Mouse (Mus musculus) midbrain, embryonic 11.5 days (tissue): ENCODE results near the gene Ggt6. TPM values are rescaled to one million over a fixed set of nuclear protein-coding genes. Genes with fewer than 3 reads are reported as not detected.

ENCODE experiments used
- ATAC-seq: fragments of 200-750 bp; cut with Nextera tagmentation; 2 replicates; pipeline ENCODE4 v1.8.0; 2017; ENCODE audit warnings: moderate TSS enrichment, moderate library complexity; ENCODE audit not compliant: low FRiP score
- DNase-seq: peaks from one replicate; pipeline ENCODE4 v3.0.0; 2015; ENCODE audit warnings: low spot score; ENCODE audit errors: missing footprints
- H3K27ac ChIP-seq: fragments of 300-500 bp; sonication (generic); 2 replicates; pipeline ENCODE4 v1.5.1; 2014; ENCODE audit warnings: low read depth, low read length
- H3K27me3 ChIP-seq: fragments of 300-500 bp; sonication (generic); 2 replicates; pipeline ENCODE4 v1.6.1; 2014; ENCODE audit warnings: mild to moderate bottlenecking, low read length, moderate library complexity, mixed read lengths; ENCODE audit not compliant: control insufficient read depth, insufficient read depth
- H3K36me3 ChIP-seq: fragments of 300-500 bp; sonication (generic); 2 replicates; pipeline ENCODE4 v1.6.1; 2014; ENCODE audit warnings: mild to moderate bottlenecking, low read length, moderate library complexity, mixed read lengths; ENCODE audit not compliant: control insufficient read depth, insufficient read depth
- H3K4me1 ChIP-seq: fragments of 300-500 bp; sonication (generic); 2 replicates; pipeline ENCODE4 v1.6.1; 2014; ENCODE audit warnings: low read length; ENCODE audit not compliant: control insufficient read depth, insufficient read depth
- H3K4me2 ChIP-seq: fragments of 300-500 bp; sonication (generic); 2 replicates; pipeline ENCODE4 v1.6.1; 2014; ENCODE audit warnings: mild to moderate bottlenecking, moderate library complexity
- H3K4me3 ChIP-seq: fragments of 300-500 bp; sonication (generic); 2 replicates; pipeline ENCODE4 v1.5.1; 2014; ENCODE audit warnings: low read depth, low read length
- H3K9ac ChIP-seq: fragments of 300-500 bp; sonication (generic); 2 replicates; pipeline ENCODE4 v1.6.1; 2014; ENCODE audit warnings: low read length
- H3K9me3 ChIP-seq: fragments of 300-500 bp; sonication (generic); 2 replicates; pipeline ENCODE4 v1.6.1; 2016; ENCODE audit warnings: low read length; ENCODE audit not compliant: control insufficient read depth
- WGBS: fragments of 180-500 bp; shearing (Covaris S2); extraction: QIAGEN DNeasy Blood & Tissue Kit; methylation state at CpG from one replicate; pipeline ENCODE4 v1.1.7; 2014; 5-methylcytosine and 5-hydroxymethylcytosine counted together
- polyA plus RNA-seq: library from polyadenylated mRNA; unstranded; fragments of >200 nt; fragmentation: Nextera tagmentation; extraction: Ambion mirVana; gene quantifications from 2 replicates; pipeline ENCODE4 v1.2.1, GENCODE M21; 2014

The Ggt6 gene
- polyA plus RNA-seq, 1 experiment from 2014 or later, result not detected

GRCm38 (mm10) chr11:72474926-72475325 lies 39.6 kb downstream of the Ggt6 start:
- no peak overlapping the region for H3K27ac ChIP-seq
- ATAC-seq (no peak), DNase-seq (peak; percentile 54)
- no peak overlapping the region for H3K9ac ChIP-seq
- no peaks in the 10 kb centered on the region for H3K36me3 ChIP-seq
- no peak overlapping the region for H3K4me2 ChIP-seq
- no peaks in the 10 kb centered on the region for H3K27me3 ChIP-seq
- no peak overlapping the region for H3K4me3 ChIP-seq
- no peaks in the 10 kb centered on the region for H3K9me3 ChIP-seq
- H3K4me1 ChIP-seq, result no peaks in the 10 kb centered on the region
- 91% methylated on average over 3 of the region's 3 CpGs for WGBS

GRCm38 (mm10) chr11:72475408-72475807 lies 40.1 kb downstream of the Ggt6 start:
- WGBS, result 83% methylated on average over 7 of the region's 7 CpGs

GRCm38 (mm10) chr11:72476074-72476625 lies 40.8 kb downstream of the Ggt6 start:
- H3K9ac ChIP-seq, result no peak overlapping the region
- 87% methylated on average over 7 of the region's 7 CpGs for WGBS
- H3K9me3 ChIP-seq, result no peaks in the 10 kb centered on the region
- no peaks in the 10 kb centered on the region for H3K36me3 ChIP-seq
- DNase-seq, result no peak
- no peak overlapping the region for H3K4me2 ChIP-seq
- H3K27me3 ChIP-seq, result no peaks in the 10 kb centered on the region
- H3K4me1 ChIP-seq, result no peaks in the 10 kb centered on the region
- no peak for ATAC-seq
- H3K27ac ChIP-seq, result no peak overlapping the region
- no peak overlapping the region for H3K4me3 ChIP-seq

More at GRCm38 (mm10) chr11:72475408-72475807, 40.1 kb downstream of the Ggt6 start:
- H3K36me3 ChIP-seq, result no peaks in the 10 kb centered on the region
- no peak overlapping the region for H3K27ac ChIP-seq
- ATAC-seq, result no peak
- H3K4me2 ChIP-seq, result no peak overlapping the region
- no peaks in the 10 kb centered on the region for H3K4me1 ChIP-seq
- no peak overlapping the region for H3K9ac ChIP-seq
- H3K4me3 ChIP-seq, result no peak overlapping the region
- DNase-seq, result no peak
- H3K9me3 ChIP-seq, result no peaks in the 10 kb centered on the region
- H3K27me3 ChIP-seq, result no peaks in the 10 kb centered on the region

- ATAC-seq, result no peak
- Histone ChIP-seq H3K9me3 (no peaks in the 10 kb centered on the region), H3K4me3 (no peak overlapping the region), H3K4me1 (no peaks in the 10 kb centered on the region), H3K27me3 (no peaks in the 10 kb centered on the region), H3K9ac (no peak overlapping the region), H3K27ac (no peak overlapping the region), H3K36me3 (no peaks in the 10 kb centered on the region), H3K4me2 (no peak overlapping the region)
- 53% methylated on average over 5 of the region's 5 CpGs for WGBS
- peak; percentile 73 for DNase-seq
These were observed 41.9 kb downstream of the Ggt6 start for GRCm38 (mm10) chr11:72477182-72477581.

GRCm38 (mm10) chr11:72477653-72478052 lies 42.3 kb downstream of the Ggt6 start:
- Histone ChIP-seq H3K9ac (no peak overlapping the region), H3K4me1 (no peaks in the 10 kb centered on the region), H3K9me3 (no peaks in the 10 kb centered on the region), H3K4me2 (no peak overlapping the region), H3K4me3 (no peak overlapping the region), H3K27me3 (no peaks in the 10 kb centered on the region), H3K27ac (no peak overlapping the region), H3K36me3 (no peaks in the 10 kb centered on the region)
- 75% methylated on average over 1 of the region's 1 CpGs for WGBS
- ATAC-seq (no peak), DNase-seq (peak; percentile 65)

DNA sequence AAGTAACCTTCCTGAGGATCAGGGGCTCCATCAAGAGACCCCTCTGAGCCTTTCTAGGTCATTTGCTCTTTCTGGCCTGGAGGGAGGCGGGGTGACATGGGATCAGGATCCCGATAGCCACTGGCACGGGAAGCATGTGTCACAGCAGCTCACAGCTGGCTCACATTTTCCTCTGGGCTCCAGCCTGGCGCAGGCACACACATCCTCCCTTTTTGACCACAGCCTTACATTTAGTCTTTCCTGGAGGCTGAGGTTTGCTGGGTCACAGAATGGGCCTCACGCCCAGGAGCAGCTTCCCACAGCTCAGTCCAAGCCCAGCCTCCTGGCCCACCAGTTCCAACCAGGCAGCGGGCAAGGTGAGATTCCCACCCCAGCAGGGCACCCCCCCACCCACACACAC lies 42.9 kb downstream of the Ggt6 start:
- H3K4me3 ChIP-seq, result no peak overlapping the region
- ATAC-seq (no peak), DNase-seq (peak; percentile 31)
- WGBS, result 81% methylated on average over 6 of the region's 6 CpGs
- H3K36me3 ChIP-seq, result no peaks in the 10 kb centered on the region
- no peaks in the 10 kb centered on the region for H3K4me1 ChIP-seq
- no peak overlapping the region for H3K27ac ChIP-seq
- no peaks in the 10 kb centered on the region for H3K27me3 ChIP-seq
- no peaks in the 10 kb centered on the region for H3K9me3 ChIP-seq
- no peak overlapping the region for H3K4me2 ChIP-seq
- H3K9ac ChIP-seq, result no peak overlapping the region

DNA sequence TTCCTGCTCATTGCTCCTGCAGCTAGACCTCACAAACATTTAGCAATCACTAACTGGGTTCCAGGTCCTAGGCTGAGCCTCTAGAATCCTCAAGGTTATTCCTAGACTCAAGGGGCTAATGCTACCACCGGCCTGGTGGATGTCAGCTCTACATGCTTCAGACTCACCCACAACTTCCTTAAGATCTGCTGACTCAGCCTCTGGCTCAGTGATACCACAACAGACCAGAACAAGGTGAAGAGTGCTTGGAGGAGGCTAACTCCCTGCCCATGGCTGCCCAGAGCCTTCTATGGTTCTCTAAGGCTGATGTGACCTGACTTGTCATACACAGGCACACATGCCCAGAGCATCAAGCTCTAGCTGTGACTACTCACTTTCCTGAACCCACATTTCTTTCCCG lies 44.2 kb downstream of the Ggt6 start:
- DNase-seq (no peak), ATAC-seq (no peak)
- WGBS, result 80% methylated on average over 2 of the region's 2 CpGs
- Histone ChIP-seq H3K27ac (no peak overlapping the region), H3K9me3 (no peaks in the 10 kb centered on the region), H3K27me3 (no peaks in the 10 kb centered on the region), H3K9ac (no peak overlapping the region), H3K4me3 (no peak overlapping the region), H3K4me1 (no peaks in the 10 kb centered on the region), H3K4me2 (no peak overlapping the region), H3K36me3 (no peaks in the 10 kb centered on the region)

- peaks cover 3% of the 10 kb centered on the region; the same call in 1 of the 2 replicates for H3K4me1 ChIP-seq
- WGBS, result 80% methylated on average over 5 of the region's 5 CpGs
These were observed 46.0 kb downstream of the Ggt6 start for GRCm38 (mm10) chr11:72481313-72481712.

GRCm38 (mm10) chr11:72481952-72482351 lies 46.6 kb downstream of the Ggt6 start:
- 0 out of 2 replicates have a peak, but pooled peaks have one; percentile 30 for ATAC-seq
- Histone ChIP-seq H3K36me3 (no peaks in the 10 kb centered on the region), H3K27ac (no peak overlapping the region), H3K27me3 (no peaks in the 10 kb centered on the region; the same call in 1 of the 2 replicates), H3K9me3 (no peaks in the 10 kb centered on the region), H3K4me1 (peaks cover 3% of the 10 kb centered on the region; the same call in 1 of the 2 replicates), H3K4me2 (no peak overlapping the region), H3K4me3 (no peak overlapping the region), H3K9ac (no peak overlapping the region)
- WGBS, result 87% methylated on average over 4 of the region's 4 CpGs
- no peak for DNase-seq

More at GRCm38 (mm10) chr11:72481313-72481712, 46.0 kb downstream of the Ggt6 start:
- H3K27ac ChIP-seq, result no peak overlapping the region
- H3K4me3 ChIP-seq, result no peak overlapping the region
- no peak for ATAC-seq
- no peaks in the 10 kb centered on the region for H3K36me3 ChIP-seq
- H3K27me3 ChIP-seq, result no peaks in the 10 kb centered on the region
- no peaks in the 10 kb centered on the region for H3K9me3 ChIP-seq
- no peak for DNase-seq
- H3K9ac ChIP-seq, result no peak overlapping the region
- no peak overlapping the region for H3K4me2 ChIP-seq
